Comparison of ENCODE assay signal across 8 mouse cellular contexts in genomic region chr8:105170381-105171115, GRCm38 (mm10). TPM values are rescaled to one million over a fixed set of nuclear protein-coding genes. Genes with fewer than 3 reads are reported as not detected.
DNase-seq lines count a peak whose midpoint lies in the region; ATAC-seq and TF ChIP-seq lines count a peak whose summit lies in the region.

Gene Cbfb, plus strand, starts transcription at chr8:105170674.

- no peak for TF ChIP-seq CTCF in E14TG2a.4 (conservative IDR thresholded peaks at IDR 0.05; ENCODE audit: low read length)
- no peak for TF ChIP-seq CTCF in heart, postnatal 0 days (IDR thresholded peaks at IDR 0.05; ENCODE audit: low read depth)

- DNase-seq in c-Kit-positive CD71-positive TER-119-positive erythroid progenitor cells, embryonic 14.5 days (ENCODE audit: low spot score) = peak; percentile 66
- peak; percentile 96 for DNase-seq in heart, postnatal 0 days (ENCODE audit: low spot score)
- peak; percentile 98 for DNase-seq in kidney, postnatal 36 days
- peak; percentile 99 for DNase-seq in neural tube, embryonic 11.5 days (ENCODE audit: low spot score)

- no peaks in the 10 kb centered on the region for H3K9me3 ChIP-seq in E14TG2a.4 (ENCODE audit: low read length)
- no peaks in the 10 kb centered on the region for H3K9me3 ChIP-seq in forebrain, embryonic 12.5 days
- H3K9me3 ChIP-seq in heart, postnatal 0 days (replicated peaks; ENCODE audit: control insufficient read depth, low read length) = no peaks in the 10 kb centered on the region
- H3K9me3 ChIP-seq in liver, embryonic 15.5 days (replicated peaks) = no peaks in the 10 kb centered on the region
- no peaks in the 10 kb centered on the region for H3K9me3 ChIP-seq in neural tube, embryonic 11.5 days (ENCODE audit: control insufficient read depth, low read length)
- no peaks in the 10 kb centered on the region for H3K9me3 ChIP-seq in stomach, embryonic 16.5 days (replicated peaks; ENCODE audit: control insufficient read depth, low read length)

- H3K27me3 ChIP-seq in E14TG2a.4 (ENCODE audit: insufficient read depth, low read length) = peaks cover 14% of the 10 kb centered on the region; the same call in 1 of the 2 replicates
- no peaks in the 10 kb centered on the region for H3K27me3 ChIP-seq in forebrain, embryonic 12.5 days
- no peaks in the 10 kb centered on the region for H3K27me3 ChIP-seq in heart, postnatal 0 days (ENCODE audit: control insufficient read depth, insufficient read depth, low read length)
- peaks cover 57% of the 10 kb centered on the region for H3K27me3 ChIP-seq in liver, embryonic 15.5 days
- H3K27me3 ChIP-seq in neural tube, embryonic 11.5 days (ENCODE audit: control insufficient read depth, insufficient read depth, low read length) = no peaks in the 10 kb centered on the region
- H3K27me3 ChIP-seq in stomach, embryonic 16.5 days (ENCODE audit: control insufficient read depth, insufficient read depth, low read length) = no peaks in the 10 kb centered on the region

- peak within 1 kb of the TSS; percentile 66 for H3K4me2 ChIP-seq in forebrain, embryonic 12.5 days
- peak within 1 kb of the TSS; percentile 81 for H3K4me2 ChIP-seq in heart, postnatal 0 days (ENCODE audit: low read depth, low read length)
- H3K4me2 ChIP-seq in liver, embryonic 15.5 days = peak within 1 kb of the TSS; percentile 79
- peak within 1 kb of the TSS; percentile 56 for H3K4me2 ChIP-seq in neural tube, embryonic 11.5 days (ENCODE audit: low read depth)
- H3K4me2 ChIP-seq in stomach, embryonic 16.5 days (ENCODE audit: low read depth, low read length) = peak within 1 kb of the TSS; percentile 79

- ATAC-seq in forebrain, embryonic 12.5 days (ENCODE audit: low FRiP score) = peak; percentile 94
- peak; percentile 90 for ATAC-seq in heart, postnatal 0 days (ENCODE audit: insufficient read depth, low read depth)
- peak; percentile 83 for ATAC-seq in liver, embryonic 15.5 days (ENCODE audit: insufficient read depth)
- peak; percentile 92 for ATAC-seq in neural tube, embryonic 11.5 days (ENCODE audit: insufficient read depth, low FRiP score, low TSS enrichment)
- ATAC-seq in stomach, embryonic 16.5 days (ENCODE audit: insufficient read depth, low FRiP score) = peak; percentile 94

- WGBS in forebrain, embryonic 12.5 days = under 1% methylated on average over 71 of the region's 86 CpGs
- WGBS in heart, postnatal 0 days = 0% methylated on average over 63 of the region's 86 CpGs
- under 1% methylated on average over 84 of the region's 86 CpGs for WGBS in liver, embryonic 15.5 days (ENCODE audit: insufficient replicate concordance)
- WGBS in neural tube, embryonic 11.5 days = under 1% methylated on average over 61 of the region's 86 CpGs
- under 1% methylated on average over 75 of the region's 86 CpGs for WGBS in stomach, embryonic 16.5 days

- peaks cover 20% of the 10 kb centered on the region for H3K4me1 ChIP-seq in E14TG2a.4 (replicated peaks; ENCODE audit: low read depth, low read length)
- H3K4me1 ChIP-seq in forebrain, embryonic 12.5 days = peaks cover 19% of the 10 kb centered on the region
- H3K4me1 ChIP-seq in heart, postnatal 0 days (ENCODE audit: control insufficient read depth, insufficient read depth) = 0 out of 2 replicates have a peak, but pooled peaks cover 6% of the 10 kb centered on the region
- peaks cover 20% of the 10 kb centered on the region for H3K4me1 ChIP-seq in liver, embryonic 15.5 days (replicated peaks)
- no peaks in the 10 kb centered on the region for H3K4me1 ChIP-seq in neural tube, embryonic 11.5 days (ENCODE audit: control insufficient read depth, insufficient read depth, low read length)
- peaks cover 4% of the 10 kb centered on the region; the same call in 1 of the 2 replicates for H3K4me1 ChIP-seq in stomach, embryonic 16.5 days (ENCODE audit: control insufficient read depth, insufficient read depth, low read length)

- H3K27ac ChIP-seq in forebrain, embryonic 12.5 days = peak within 1 kb of the TSS; percentile 97
- H3K27ac ChIP-seq in heart, postnatal 0 days (ENCODE audit: low read depth) = peak within 1 kb of the TSS; percentile 97
- peak within 1 kb of the TSS; percentile 80 for H3K27ac ChIP-seq in liver, embryonic 15.5 days (replicated peaks)
- H3K27ac ChIP-seq in neural tube, embryonic 11.5 days (ENCODE audit: low read depth, low read length) = peak within 1 kb of the TSS; percentile 97
- peak within 1 kb of the TSS; percentile 98 for H3K27ac ChIP-seq in stomach, embryonic 16.5 days (ENCODE audit: low read length)

- peak within 1 kb of the TSS; percentile 89 for H3K4me3 ChIP-seq in E14TG2a.4 (replicated peaks; ENCODE audit: low read length)
- peak within 1 kb of the TSS; percentile 89 for H3K4me3 ChIP-seq in forebrain, embryonic 12.5 days (replicated peaks)
- peak within 1 kb of the TSS; percentile 96 for H3K4me3 ChIP-seq in heart, postnatal 0 days (ENCODE audit: low read depth, low read length)
- H3K4me3 ChIP-seq in liver, embryonic 15.5 days (replicated peaks) = peak within 1 kb of the TSS; percentile 67
- peak within 1 kb of the TSS; percentile 65 for H3K4me3 ChIP-seq in neural tube, embryonic 11.5 days (ENCODE audit: low read depth, low read length)
- H3K4me3 ChIP-seq in stomach, embryonic 16.5 days (replicated peaks; ENCODE audit: low read length) = peak within 1 kb of the TSS; percentile 90

- H3K9ac ChIP-seq in forebrain, embryonic 12.5 days = peak within 1 kb of the TSS; percentile 92
- peak within 1 kb of the TSS; percentile 94 for H3K9ac ChIP-seq in heart, postnatal 0 days (replicated peaks; ENCODE audit: low read depth, low read length)
- H3K9ac ChIP-seq in liver, embryonic 15.5 days = peak within 1 kb of the TSS; percentile 58
- H3K9ac ChIP-seq in neural tube, embryonic 11.5 days (ENCODE audit: low read length) = peak within 1 kb of the TSS; percentile 95
- peak within 1 kb of the TSS; percentile 87 for H3K9ac ChIP-seq in stomach, embryonic 16.5 days (ENCODE audit: low read length)

- H3K36me3 ChIP-seq in E14TG2a.4 (ENCODE audit: insufficient read depth, low read length) = no peaks in the 10 kb centered on the region
- no peaks in the 10 kb centered on the region for H3K36me3 ChIP-seq in forebrain, embryonic 12.5 days (replicated peaks)
- H3K36me3 ChIP-seq in heart, postnatal 0 days (replicated peaks; ENCODE audit: control insufficient read depth, insufficient read depth, low read length) = no peaks in the 10 kb centered on the region
- no peaks in the 10 kb centered on the region for H3K36me3 ChIP-seq in liver, embryonic 15.5 days (replicated peaks)
- no peaks in the 10 kb centered on the region for H3K36me3 ChIP-seq in neural tube, embryonic 11.5 days (ENCODE audit: control insufficient read depth, insufficient read depth, low read length)
- no peaks in the 10 kb centered on the region for H3K36me3 ChIP-seq in stomach, embryonic 16.5 days (ENCODE audit: control insufficient read depth, insufficient read depth, low read length)

- no peak for TF ChIP-seq EP300 in heart, postnatal 0 days (IDR thresholded peaks at IDR 0.05; ENCODE audit: low read depth)

RNA-seq across cellular contexts. Expression of gene Cbfb, which starts in this region (rescaled TPM):
- 58.3 and 60.0 TPM in 2 replicates for polyA plus RNA-seq in forebrain, embryonic 12.5 days (2016; fragmentation: Nextera tagmentation; extraction: Ambion mirVana)
- 50.0 and 70.0 TPM in 2 replicates for total RNA-seq in heart, postnatal 0 days (2014; rRNA removed; ENCODE audit: low replicate concordance)
- polyA plus RNA-seq in heart, postnatal 0 days (2015; fragmentation: Nextera tagmentation; extraction: Ambion mirVana) = 26.8 and 27.0 TPM in 2 replicates
- 6.5 and 7.0 TPM in 2 replicates for polyA plus RNA-seq in liver, embryonic 15.5 days (2015; fragmentation: Nextera tagmentation; extraction: Ambion mirVana)
- 75.4 and 79.8 TPM in 2 replicates for polyA plus RNA-seq in neural tube, embryonic 11.5 days (2014; fragmentation: Nextera tagmentation; extraction: Ambion mirVana)
- polyA plus RNA-seq in stomach, embryonic 16.5 days (2015; fragmentation: Nextera tagmentation; extraction: Ambion mirVana) = 41.8 and 46.1 TPM in 2 replicates

Comparison
In these comparisons a context has a peak if more than half of its experiments do, and no peak if none do; other contexts are left out.
1. Peak in every context shown above with its lines: DNase-seq, ATAC-seq, H3K4me3 ChIP-seq and H3K27ac ChIP-seq.